Mouse (Mus musculus): ENCODE results near the gene Smim12. TPM values are rescaled to one million over a fixed set of nuclear protein-coding genes. Genes with fewer than 3 reads are reported as not detected.

Gene Smim12
- polyA plus RNA-seq, 1 experiment from 2014 or later, result 44.8 TPM

DNA sequence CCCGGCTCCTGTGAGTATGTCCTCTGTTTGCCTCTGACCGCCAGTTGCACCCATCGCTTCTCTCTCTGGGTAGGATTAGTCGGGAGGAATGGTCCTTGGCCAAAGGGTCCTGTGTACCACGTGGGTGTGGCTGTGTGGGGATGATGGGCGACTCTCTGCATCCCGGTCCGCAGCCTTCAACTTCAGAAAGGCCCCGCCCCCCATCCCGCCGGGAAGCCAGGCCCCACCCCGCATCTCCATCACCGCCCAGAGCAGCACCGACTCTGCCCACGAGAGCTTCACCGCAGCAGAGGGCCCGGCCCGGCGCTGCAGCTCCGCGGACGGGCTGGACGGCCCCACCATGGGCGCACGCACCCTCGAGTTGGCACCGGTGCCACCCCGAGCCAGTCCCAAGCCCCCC lies 29.1 kb upstream of the Smim12 start:
- Histone ChIP-seq H3K9ac (ENCODE audit: low read depth, low read length) (no peak overlapping the region), H3K36me3 (ENCODE audit: control insufficient read depth, insufficient read depth, low read length) (no peaks in the 10 kb centered on the region), H3K27ac (ENCODE audit: low read length) (no peak overlapping the region), H3K4me2 (ENCODE audit: low read length) (no peak overlapping the region), H3K9me3 (replicated peaks; ENCODE audit: control insufficient read depth, low read length, poor library complexity, severe bottlenecking) (no peaks in the 10 kb centered on the region), H3K4me3 (ENCODE audit: low read depth, low read length) (no peak overlapping the region), H3K4me1 (ENCODE audit: control insufficient read depth, insufficient read depth, low read length) (no peaks in the 10 kb centered on the region), H3K27me3 (ENCODE audit: control insufficient read depth, insufficient read depth, low read depth, low read length) (no peaks in the 10 kb centered on the region; the same call in 1 of the 2 replicates)
- 15% methylated on average over 28 of the region's 28 CpGs for WGBS
- no peak; the same call in 1 of the 2 replicates for ATAC-seq

DNA sequence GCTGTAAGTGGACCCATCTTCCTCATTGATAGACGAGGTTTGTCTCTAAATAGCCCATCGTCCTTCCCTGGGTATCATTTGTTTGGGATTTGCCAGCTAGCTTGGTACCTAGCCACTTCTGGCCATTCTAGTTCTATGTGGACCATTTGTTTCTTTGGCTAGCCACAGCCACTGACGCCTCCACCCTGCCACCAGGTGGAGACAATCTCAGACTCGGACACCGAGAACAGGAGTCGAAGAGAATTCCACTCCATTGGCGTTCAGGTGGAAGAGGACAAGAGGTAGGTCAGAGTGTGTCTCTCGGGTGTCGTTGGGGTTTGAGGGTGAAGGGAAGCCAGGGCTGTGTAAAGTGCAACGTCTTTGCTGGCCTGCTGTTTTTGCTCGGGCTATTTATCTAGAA lies 28.5 kb upstream of the Smim12 start:
- H3K27me3 ChIP-seq (ENCODE audit: control insufficient read depth, insufficient read depth, low read depth, low read length), result no peaks in the 10 kb centered on the region; the same call in 1 of the 2 replicates
- no peak overlapping the region for H3K9ac ChIP-seq (ENCODE audit: low read depth, low read length)
- 59% methylated on average over 11 of the region's 11 CpGs for WGBS
- H3K4me3 ChIP-seq (ENCODE audit: low read depth, low read length), result no peak overlapping the region
- no peaks in the 10 kb centered on the region for H3K36me3 ChIP-seq (ENCODE audit: control insufficient read depth, insufficient read depth, low read length)
- H3K4me2 ChIP-seq (ENCODE audit: low read length), result no peak overlapping the region
- no peaks in the 10 kb centered on the region for H3K9me3 ChIP-seq (replicated peaks; ENCODE audit: control insufficient read depth, low read length, poor library complexity, severe bottlenecking)
- no peak overlapping the region for H3K27ac ChIP-seq (ENCODE audit: low read length)
- H3K4me1 ChIP-seq (ENCODE audit: control insufficient read depth, insufficient read depth, low read length), result no peaks in the 10 kb centered on the region
- no peak for ATAC-seq

DNA sequence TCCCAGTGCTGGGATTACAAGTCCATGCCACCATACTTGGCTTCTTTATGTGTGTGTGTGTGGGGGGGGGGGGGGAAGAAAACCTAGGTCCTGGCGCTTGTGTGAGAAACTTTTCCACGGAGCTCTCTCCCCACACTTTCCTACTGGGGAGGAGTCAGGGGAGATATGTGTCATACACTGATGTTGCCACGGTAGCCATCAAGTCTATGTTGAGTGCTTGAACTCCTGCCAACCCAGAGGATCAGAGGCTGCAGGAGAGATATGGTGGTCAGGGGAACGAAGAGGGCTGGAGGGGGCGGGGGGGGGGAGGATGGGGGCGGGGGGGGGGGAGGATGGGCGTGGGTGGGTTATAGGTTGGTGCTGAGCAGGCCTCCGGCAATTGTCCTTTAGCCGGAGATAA lies 27.8 kb upstream of the Smim12 start:
- H3K4me3 ChIP-seq (ENCODE audit: low read depth, low read length), result no peak overlapping the region
- no peak overlapping the region for H3K4me2 ChIP-seq (ENCODE audit: low read length)
- no peaks in the 10 kb centered on the region for H3K4me1 ChIP-seq (ENCODE audit: control insufficient read depth, insufficient read depth, low read length)
- H3K9ac ChIP-seq (ENCODE audit: low read depth, low read length), result no peak overlapping the region
- no peaks in the 10 kb centered on the region for H3K9me3 ChIP-seq (replicated peaks; ENCODE audit: control insufficient read depth, low read length, poor library complexity, severe bottlenecking)
- H3K36me3 ChIP-seq (ENCODE audit: control insufficient read depth, insufficient read depth, low read length), result no peaks in the 10 kb centered on the region
- no peak overlapping the region for H3K27ac ChIP-seq (ENCODE audit: low read length)
- 48% methylated on average over 5 of the region's 9 CpGs for WGBS
- no peak for ATAC-seq
- H3K27me3 ChIP-seq (ENCODE audit: control insufficient read depth, insufficient read depth, low read depth, low read length), result no peaks in the 10 kb centered on the region; the same call in 1 of the 2 replicates

DNA sequence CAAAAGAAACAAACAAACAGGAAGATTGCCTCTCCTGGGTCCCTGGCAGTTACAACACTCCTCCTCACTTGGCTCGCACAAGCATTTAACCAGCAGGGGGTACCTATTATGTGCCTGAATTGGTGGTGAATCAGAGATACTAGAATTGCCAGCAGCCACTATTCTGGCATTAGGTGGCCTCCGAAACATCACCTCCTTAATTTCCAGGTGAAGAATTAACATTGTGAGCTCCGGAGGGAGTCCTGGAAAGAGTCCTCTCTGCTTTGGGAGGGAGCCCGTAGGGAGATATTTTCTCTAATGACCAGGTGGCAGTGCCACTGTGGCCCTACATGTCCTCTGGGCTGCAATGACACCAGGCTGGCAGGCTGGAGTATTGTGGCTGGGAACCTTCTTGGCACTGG lies 27.3 kb upstream of the Smim12 start:
- no peaks in the 10 kb centered on the region for H3K9me3 ChIP-seq (replicated peaks; ENCODE audit: control insufficient read depth, low read length, poor library complexity, severe bottlenecking)
- no peaks in the 10 kb centered on the region for H3K4me1 ChIP-seq (ENCODE audit: control insufficient read depth, insufficient read depth, low read length)
- H3K4me3 ChIP-seq (ENCODE audit: low read depth, low read length), result no peak overlapping the region
- H3K27ac ChIP-seq (ENCODE audit: low read length), result no peak overlapping the region
- no peak overlapping the region for H3K9ac ChIP-seq (ENCODE audit: low read depth, low read length)
- H3K4me2 ChIP-seq (ENCODE audit: low read length), result no peak overlapping the region
- WGBS, result 70% methylated on average over 4 of the region's 4 CpGs
- H3K36me3 ChIP-seq (ENCODE audit: control insufficient read depth, insufficient read depth, low read length), result no peaks in the 10 kb centered on the region
- no peak for ATAC-seq
- no peaks in the 10 kb centered on the region; the same call in 1 of the 2 replicates for H3K27me3 ChIP-seq (ENCODE audit: control insufficient read depth, insufficient read depth, low read depth, low read length)

DNA sequence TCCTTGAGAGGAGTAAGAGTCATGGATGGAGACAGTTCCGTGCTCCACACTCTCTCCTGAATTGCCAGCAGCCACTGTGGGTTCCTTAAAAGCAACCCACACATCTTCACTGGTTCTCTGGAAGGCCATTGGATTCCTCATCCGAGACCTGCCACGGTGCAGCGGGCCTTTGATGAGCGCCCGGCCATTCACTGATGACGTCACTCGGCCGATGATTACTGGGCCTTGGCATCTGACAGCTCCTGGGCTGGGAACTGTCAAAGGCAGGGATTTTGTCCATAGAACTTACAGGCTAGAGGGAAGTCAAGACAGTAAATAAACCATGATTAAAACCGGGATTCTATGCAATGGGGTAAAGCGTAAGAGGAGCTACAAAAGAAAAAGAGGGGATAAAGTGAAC lies 26.5 kb upstream of the Smim12 start:
- no peak overlapping the region for H3K27ac ChIP-seq (ENCODE audit: low read length)
- H3K4me1 ChIP-seq (ENCODE audit: control insufficient read depth, insufficient read depth, low read length), result no peaks in the 10 kb centered on the region
- H3K4me3 ChIP-seq (ENCODE audit: low read depth, low read length), result no peak overlapping the region
- no peak overlapping the region for H3K4me2 ChIP-seq (ENCODE audit: low read length)
- no peak for ATAC-seq
- H3K27me3 ChIP-seq (ENCODE audit: control insufficient read depth, insufficient read depth, low read depth, low read length), result no peaks in the 10 kb centered on the region; the same call in 1 of the 2 replicates
- H3K9me3 ChIP-seq (replicated peaks; ENCODE audit: control insufficient read depth, low read length, poor library complexity, severe bottlenecking), result no peaks in the 10 kb centered on the region
- H3K9ac ChIP-seq (ENCODE audit: low read depth, low read length), result no peak overlapping the region
- WGBS, result 58% methylated on average over 11 of the region's 11 CpGs
- no peaks in the 10 kb centered on the region for H3K36me3 ChIP-seq (ENCODE audit: control insufficient read depth, insufficient read depth, low read length)

DNA sequence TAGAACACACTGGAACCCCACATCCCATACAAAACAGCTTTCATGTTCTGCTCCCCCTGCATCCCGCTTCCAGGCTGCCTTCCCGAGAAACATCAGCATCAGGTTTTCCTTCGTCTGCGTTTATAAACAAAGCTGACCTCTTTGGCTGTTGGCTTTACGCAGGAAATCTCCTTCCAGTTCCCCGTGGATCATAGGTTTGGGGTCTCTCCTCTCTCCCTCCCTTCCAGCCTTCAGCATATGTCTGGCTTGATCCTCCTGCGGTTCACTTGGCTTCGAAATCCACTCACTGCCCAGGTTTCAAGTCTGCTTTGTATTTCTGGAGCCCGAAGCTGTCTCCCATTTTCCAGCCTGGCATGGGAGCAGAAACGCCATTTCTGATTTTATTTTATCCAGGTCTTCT lies 20.3 kb upstream of the Smim12 start:
- Histone ChIP-seq H3K9me3 (replicated peaks; ENCODE audit: control insufficient read depth, low read length, poor library complexity, severe bottlenecking) (no peaks in the 10 kb centered on the region), H3K4me1 (ENCODE audit: control insufficient read depth, insufficient read depth, low read length) (peaks cover 2% of the 10 kb centered on the region; the same call in 1 of the 2 replicates), H3K27ac (ENCODE audit: low read length) (no peak overlapping the region), H3K36me3 (ENCODE audit: control insufficient read depth, insufficient read depth, low read length) (no peaks in the 10 kb centered on the region), H3K4me3 (ENCODE audit: low read depth, low read length) (no peak overlapping the region), H3K9ac (ENCODE audit: low read depth, low read length) (no peak overlapping the region), H3K4me2 (ENCODE audit: low read length) (no peak overlapping the region), H3K27me3 (ENCODE audit: control insufficient read depth, insufficient read depth, low read depth, low read length) (no peaks in the 10 kb centered on the region)
- no peak for ATAC-seq
- 43% methylated on average over 10 of the region's 10 CpGs for WGBS

DNA sequence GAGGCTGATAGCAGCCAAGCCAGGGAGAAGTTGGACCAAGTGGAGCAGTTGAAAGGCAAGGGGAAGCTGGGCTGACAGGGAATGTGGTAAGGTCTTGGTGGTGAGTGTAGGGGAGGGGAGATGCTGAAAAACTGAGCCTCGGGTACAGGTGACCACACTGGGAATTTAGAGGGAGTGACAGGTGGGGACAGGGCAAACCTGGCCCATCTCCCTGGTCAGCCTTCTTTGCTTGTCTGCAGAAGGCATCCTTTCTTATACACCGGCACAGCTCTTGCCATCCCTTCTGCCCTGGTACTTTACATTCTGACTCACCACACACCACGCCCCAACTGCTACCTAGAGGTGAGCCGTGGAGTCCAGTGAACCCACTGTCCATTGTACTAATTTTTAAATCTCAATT lies 19.8 kb upstream of the Smim12 start:
- no peak for ATAC-seq
- peaks cover 2% of the 10 kb centered on the region; the same call in 1 of the 2 replicates for H3K4me1 ChIP-seq (ENCODE audit: control insufficient read depth, insufficient read depth, low read length)
- 60% methylated on average over 4 of the region's 4 CpGs for WGBS
- no peak overlapping the region for H3K4me3 ChIP-seq (ENCODE audit: low read depth, low read length)
- no peaks in the 10 kb centered on the region for H3K9me3 ChIP-seq (replicated peaks; ENCODE audit: control insufficient read depth, low read length, poor library complexity, severe bottlenecking)
- no peak overlapping the region for H3K4me2 ChIP-seq (ENCODE audit: low read length)
- H3K36me3 ChIP-seq (ENCODE audit: control insufficient read depth, insufficient read depth, low read length), result no peaks in the 10 kb centered on the region
- no peaks in the 10 kb centered on the region for H3K27me3 ChIP-seq (ENCODE audit: control insufficient read depth, insufficient read depth, low read depth, low read length)
- H3K9ac ChIP-seq (ENCODE audit: low read depth, low read length), result no peak overlapping the region
- H3K27ac ChIP-seq (ENCODE audit: low read length), result no peak overlapping the region

DNA sequence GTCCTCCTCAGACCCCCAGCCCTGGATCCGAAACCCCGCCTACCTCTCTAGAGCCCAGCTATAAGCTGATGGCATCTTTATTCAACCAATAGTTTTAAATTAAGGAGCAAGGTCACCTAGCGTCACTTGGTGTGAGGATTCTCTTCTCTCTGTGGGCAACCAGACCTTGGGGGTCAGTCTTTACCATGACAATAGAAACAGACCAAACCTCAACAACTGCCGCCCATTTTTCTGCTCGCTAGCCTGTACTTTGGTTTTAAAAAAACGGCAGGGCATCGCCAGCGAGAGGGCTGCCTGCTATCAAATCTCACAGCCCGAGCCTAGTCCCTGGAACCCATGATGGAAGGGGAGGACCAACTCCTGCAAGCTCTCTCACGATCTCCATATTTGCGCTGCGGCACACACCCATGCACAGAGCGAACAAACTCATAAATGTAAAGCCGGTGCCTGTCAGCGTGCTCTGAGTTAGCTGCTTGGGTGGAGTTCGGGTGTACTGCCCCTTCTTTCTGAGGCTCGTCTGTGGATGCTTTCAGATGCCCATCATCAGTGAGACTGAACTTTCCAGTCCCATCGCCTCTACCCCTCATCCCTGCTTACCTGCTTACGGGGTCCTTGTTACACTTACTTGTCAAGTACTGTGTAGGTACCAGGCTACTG lies 19.0 kb upstream of the Smim12 start:
- Histone ChIP-seq H3K4me2 (ENCODE audit: low read length) (no peak overlapping the region), H3K36me3 (ENCODE audit: control insufficient read depth, insufficient read depth, low read length) (no peaks in the 10 kb centered on the region), H3K4me1 (ENCODE audit: control insufficient read depth, insufficient read depth, low read length) (peaks cover 2% of the 10 kb centered on the region; the same call in 1 of the 2 replicates), H3K9ac (ENCODE audit: low read depth, low read length) (no peak overlapping the region), H3K9me3 (replicated peaks; ENCODE audit: control insufficient read depth, low read length, poor library complexity, severe bottlenecking) (no peaks in the 10 kb centered on the region), H3K27ac (ENCODE audit: low read length) (no peak overlapping the region), H3K4me3 (ENCODE audit: low read depth, low read length) (no peak overlapping the region), H3K27me3 (ENCODE audit: control insufficient read depth, insufficient read depth, low read depth, low read length) (no peaks in the 10 kb centered on the region)
- 14% methylated on average over 19 of the region's 19 CpGs for WGBS
- no peak for ATAC-seq

DNA sequence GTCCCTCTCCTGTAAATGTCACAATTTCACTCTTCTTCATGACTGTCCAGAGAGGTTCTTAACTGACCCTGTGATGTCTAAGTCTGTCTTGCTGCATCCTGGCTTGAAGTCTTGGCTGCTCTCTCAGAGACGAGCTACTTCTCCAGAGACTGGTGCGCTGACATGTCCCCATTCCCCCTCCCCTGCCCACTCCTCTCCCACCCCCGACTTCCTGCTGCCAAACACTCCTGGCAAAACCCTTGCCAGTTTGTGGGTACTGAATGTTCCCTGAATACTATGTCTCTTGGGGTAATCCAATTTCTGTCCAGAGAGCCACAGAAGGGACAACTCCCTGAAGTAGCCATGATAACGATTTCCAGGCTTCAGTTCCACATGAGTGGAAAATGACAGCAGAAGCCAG lies 17.5 kb upstream of the Smim12 start:
- H3K9me3 ChIP-seq (replicated peaks; ENCODE audit: control insufficient read depth, low read length, poor library complexity, severe bottlenecking), result no peaks in the 10 kb centered on the region
- ATAC-seq, result no peak
- WGBS, result 52% methylated on average over 4 of the region's 4 CpGs
- H3K4me2 ChIP-seq (ENCODE audit: low read length), result no peak overlapping the region
- H3K4me3 ChIP-seq (ENCODE audit: low read depth, low read length), result no peak overlapping the region
- no peaks in the 10 kb centered on the region for H3K27me3 ChIP-seq (ENCODE audit: control insufficient read depth, insufficient read depth, low read depth, low read length)
- no peak overlapping the region for H3K9ac ChIP-seq (ENCODE audit: low read depth, low read length)
- no peaks in the 10 kb centered on the region for H3K36me3 ChIP-seq (ENCODE audit: control insufficient read depth, insufficient read depth, low read length)
- H3K27ac ChIP-seq (ENCODE audit: low read length), result no peak overlapping the region
- peaks cover 3% of the 10 kb centered on the region for H3K4me1 ChIP-seq (ENCODE audit: control insufficient read depth, insufficient read depth, low read length)
